Mouse (Mus musculus) testis, adult 2 months (tissue): ENCODE results near the gene Oasl1. TPM values are rescaled to one million over a fixed set of nuclear protein-coding genes. Genes with fewer than 3 reads are reported as not detected.
A peak's percentile ranks its signal among the peaks of the same experiment; 100 is the strongest.
"Not testable (repeated sequence)": the region's sequence is repeated elsewhere in the genome, so short reads cannot be mapped to it uniquely, and the experiment has no call there.

Source experiments
- H3K27ac ChIP-seq: fragments of 200-500 bp; 2 replicates; pipeline ENCODE4 v1.5.1; 2012; ENCODE audit warnings: low read depth, low read length; ENCODE audit not compliant: control insufficient read depth, insufficient read depth
- H3K27me3 ChIP-seq: fragments of 200-500 bp; 2 replicates; pipeline ENCODE4 v1.6.1; 2012; ENCODE audit warnings: mild to moderate bottlenecking, low read length, moderate library complexity; ENCODE audit not compliant: control insufficient read depth, insufficient read depth
- H3K36me3 ChIP-seq: fragments of 200-500 bp; 2 replicates; pipeline ENCODE4 v1.6.1; 2012; ENCODE audit warnings: mild to moderate bottlenecking, low read length; ENCODE audit not compliant: control insufficient read depth, insufficient read depth
- H3K4me1 ChIP-seq: fragments of 200-500 bp; 2 replicates; pipeline ENCODE4 v1.6.1; 2012; ENCODE audit warnings: low read length; ENCODE audit not compliant: control insufficient read depth, insufficient read depth
- H3K4me3 ChIP-seq: fragments of 200-500 bp; 2 replicates; pipeline ENCODE4 v1.5.1; 2012; ENCODE audit warnings: low read depth, mild to moderate bottlenecking, low read length, moderate library complexity, mixed read lengths; ENCODE audit not compliant: control insufficient read depth
- CTCF ChIP-seq: fragments of 200-500 bp; IDR thresholded peaks from 2 replicates; pipeline ENCODE4 v1.5.1; 2012; ENCODE audit warnings: low read depth, mild to moderate bottlenecking, inconsistent platforms, low read length, moderate library complexity; ENCODE audit not compliant: control insufficient read depth, insufficient read depth, insufficient replicate concordance
- POLR2A ChIP-seq: fragments of 200-500 bp; IDR thresholded peaks from 2 replicates; pipeline ENCODE4 v1.6.1; 2012; ENCODE audit warnings: low read depth, mild to moderate bottlenecking, inconsistent platforms, low read length, moderate library complexity; ENCODE audit not compliant: control insufficient read depth
- polyA plus RNA-seq: library from polyadenylated mRNA; depleted of rRNA; stranded (reverse); fragments of >200 nt; gene quantifications from 2 replicates; pipeline ENCODE4 v1.2.3, GENCODE M21; 2012; rRNA removed

Gene Oasl1
- 3.0 and 4.2 TPM in 2 replicates for polyA plus RNA-seq

GRCm38 (mm10) chr5:114922998-114923473 lies at the start of gene Oasl1:
Oasl1 (plus strand) TSS chr5:114923240.
- peak within 1 kb of the TSS; percentile 47 for H3K4me3 ChIP-seq
- no peaks in the 10 kb centered on the region for H3K27me3 ChIP-seq
- no peaks in the 10 kb centered on the region for H3K36me3 ChIP-seq
- no peak within 1 kb of the TSS for H3K27ac ChIP-seq
- TF ChIP-seq POLR2A, result no peak
- TF ChIP-seq CTCF, result no peak
- H3K4me1 ChIP-seq, result peaks cover 10% of the 10 kb centered on the region

- TF ChIP-seq CTCF (no peak; the same call in 1 of the 2 replicates), POLR2A (no peak)
- no peak overlapping the region for H3K27ac ChIP-seq
- H3K27me3 ChIP-seq, result no peaks in the 10 kb centered on the region
- no peaks in the 10 kb centered on the region for H3K4me1 ChIP-seq
- H3K36me3 ChIP-seq, result no peaks in the 10 kb centered on the region
- no peak overlapping the region for H3K4me3 ChIP-seq
These were observed 47.2 kb upstream of the Oasl1 start for GRCm38 (mm10) chr5:114875858-114876257.

- Histone ChIP-seq H3K4me3 (no peak overlapping the region), H3K4me1 (no peaks in the 10 kb centered on the region), H3K27me3 (no peaks in the 10 kb centered on the region), H3K27ac (no peak overlapping the region), H3K36me3 (no peaks in the 10 kb centered on the region)
- TF ChIP-seq CTCF, result no peak
- no peak for TF ChIP-seq POLR2A
These were observed 46.7 kb upstream of the Oasl1 start for GRCm38 (mm10) chr5:114876331-114876730.

GRCm38 (mm10) chr5:114877487-114877886 lies 45.6 kb upstream of the Oasl1 start:
- H3K27ac ChIP-seq, result no peak overlapping the region
- H3K36me3 ChIP-seq, result no peaks in the 10 kb centered on the region
- no peak for TF ChIP-seq CTCF
- no peak for TF ChIP-seq POLR2A
- H3K4me3 ChIP-seq, result no peak overlapping the region
- no peaks in the 10 kb centered on the region for H3K4me1 ChIP-seq
- no peaks in the 10 kb centered on the region for H3K27me3 ChIP-seq

- Histone ChIP-seq H3K4me3 (no peak overlapping the region), H3K27me3 (no peaks in the 10 kb centered on the region), H3K27ac (no peak overlapping the region), H3K4me1 (no peaks in the 10 kb centered on the region; the same call in 1 of the 2 replicates), H3K36me3 (no peaks in the 10 kb centered on the region)
- no peak for TF ChIP-seq CTCF
- no peak for TF ChIP-seq POLR2A
These were observed 43.6 kb upstream of the Oasl1 start for GRCm38 (mm10) chr5:114879399-114879798.

DNA sequence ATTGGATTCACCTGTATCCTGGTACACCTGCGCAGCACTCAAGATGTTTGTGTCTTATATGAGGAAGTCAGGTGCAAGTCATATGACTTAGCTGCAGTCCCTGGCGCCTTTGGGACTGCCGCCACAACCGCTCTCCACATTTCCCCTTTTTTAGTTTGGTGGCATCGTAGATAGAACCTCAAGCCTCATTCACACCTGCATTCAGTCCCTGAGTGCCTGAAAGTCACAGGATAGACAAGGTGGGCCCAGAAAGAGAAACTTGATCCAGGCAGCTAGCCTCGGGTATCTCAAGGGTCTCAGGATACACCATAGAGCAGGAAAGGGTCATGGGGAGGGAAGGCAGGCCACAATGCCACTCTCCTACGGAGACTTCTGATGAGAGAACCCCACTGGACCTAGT lies 40.7 kb upstream of the Oasl1 start:
- H3K4me3 ChIP-seq, H3K27ac ChIP-seq, H3K27me3 ChIP-seq: not testable (repeated sequence)

DNA sequence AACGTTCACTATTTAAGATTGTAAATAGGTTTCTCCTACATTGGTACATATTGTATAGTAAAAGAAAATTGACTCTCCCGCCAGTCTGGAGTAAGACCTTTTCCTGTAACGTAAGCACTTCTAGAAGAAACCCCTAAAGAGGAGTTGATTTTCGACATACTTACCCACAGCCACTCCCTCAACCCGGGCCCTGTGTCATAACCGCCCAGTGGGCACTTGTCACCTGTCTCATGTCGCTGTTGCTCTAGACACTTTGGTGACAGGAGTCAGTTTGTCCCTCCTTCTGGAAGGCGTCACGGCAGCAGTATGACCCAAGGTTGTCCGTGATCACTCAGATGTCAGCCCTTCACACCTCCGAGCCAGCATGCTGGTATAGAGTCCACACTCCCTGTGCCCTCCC lies 40.0 kb upstream of the Oasl1 start:
- Histone ChIP-seq H3K36me3 (no peaks in the 10 kb centered on the region), H3K4me1 (no peaks in the 10 kb centered on the region; the same call in 1 of the 2 replicates), H3K4me3 (no peak overlapping the region), H3K27ac (no peak overlapping the region), H3K27me3 (no peaks in the 10 kb centered on the region)
- TF ChIP-seq POLR2A, result no peak
- no peak for TF ChIP-seq CTCF

More for the DNA sequence above, 40.7 kb upstream of the Oasl1 start:
- not testable (repeated sequence) for H3K36me3 ChIP-seq, H3K4me1 ChIP-seq

DNA sequence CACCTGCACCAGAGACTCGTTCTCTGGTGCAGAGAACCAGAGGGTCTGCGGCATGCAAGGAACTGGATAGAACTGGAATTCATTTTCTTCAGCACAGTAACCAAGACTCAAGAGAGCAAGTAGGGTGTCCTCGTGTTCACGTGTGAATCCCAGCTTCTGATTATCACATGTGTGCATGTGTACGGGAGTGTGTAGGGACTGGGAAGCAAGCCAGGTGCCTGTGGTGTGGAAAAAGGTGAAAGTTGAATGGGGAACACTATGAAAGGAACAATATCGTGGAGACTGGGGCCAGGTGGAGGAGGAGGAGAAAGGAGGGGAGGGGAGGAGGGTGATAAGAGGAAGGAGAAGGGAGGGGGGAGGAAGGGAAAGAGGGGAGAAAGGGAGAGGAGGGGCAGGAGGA lies 36.2 kb upstream of the Oasl1 start:
- TF ChIP-seq CTCF (no peak), POLR2A (no peak)
- no peak overlapping the region for H3K27ac ChIP-seq
- H3K4me1 ChIP-seq, result no peaks in the 10 kb centered on the region; the same call in 1 of the 2 replicates
- no peak overlapping the region for H3K4me3 ChIP-seq
- no peaks in the 10 kb centered on the region for H3K27me3 ChIP-seq
- no peaks in the 10 kb centered on the region for H3K36me3 ChIP-seq
